Mouse (Mus musculus): ENCODE measurements around the gene Rnf144b. TPM values are rescaled to one million over a fixed set of nuclear protein-coding genes. Genes with fewer than 3 reads are reported as not detected.

The Rnf144b gene
- total RNA-seq, 2 experiments from 2014 or later = 19.1 to 21.0 TPM

- DNase-seq (ENCODE audit: low spot score in 2 of 2) = no peak
- intact Hi-C loops (cut with DNase I) = no loop called here
Measured at GRCm38 (mm10) chr13:47116000-47116399, 6.5 kb upstream of the Rnf144b start.

DNA sequence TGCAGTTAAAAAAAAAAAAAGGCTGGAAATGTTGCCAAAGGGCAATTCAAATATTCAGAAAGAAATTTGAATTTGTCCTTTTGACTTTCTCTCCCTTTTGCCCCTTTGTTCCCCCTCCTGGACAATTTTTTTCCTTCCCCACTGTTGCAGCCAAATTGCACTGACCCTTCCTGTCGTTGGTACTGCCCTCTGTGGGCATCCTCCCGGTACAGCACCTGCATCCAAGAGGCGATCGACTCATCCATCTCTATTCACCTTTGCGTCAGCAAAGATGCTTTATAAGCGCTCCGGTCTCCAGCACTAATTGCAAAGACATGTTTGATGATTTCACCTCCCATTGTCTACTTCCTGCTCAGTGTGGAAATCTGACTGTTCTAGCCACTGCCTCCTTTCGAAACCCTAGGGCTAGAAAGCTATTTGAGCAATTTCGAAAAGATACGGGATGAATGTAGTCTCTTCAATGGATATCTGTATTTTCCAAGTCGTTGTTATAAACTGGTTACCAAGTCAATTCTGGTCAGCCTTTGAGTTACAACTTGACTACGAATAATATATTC lies 1.0 kb upstream of the Rnf144b start:
- intact Hi-C loops (cut with DNase I) = no loop called here
- no peak for DNase-seq (ENCODE audit: low spot score in 2 of 2)

- DNase-seq (ENCODE audit: low spot score in 2 of 2) = no peak
- intact Hi-C loops (cut with DNase I) = no loop called here
Measured at GRCm38 (mm10) chr13:47124449-47124848, 2.0 kb downstream of the Rnf144b start.

GRCm38 (mm10) chr13:47124986-47125385 lies 2.5 kb downstream of the Rnf144b start:
- intact Hi-C loops (cut with DNase I) = no loop called here
- no peak for DNase-seq (ENCODE audit: low spot score in 2 of 2)

- intact Hi-C loops (cut with DNase I) = no loop called here
- DNase-seq (ENCODE audit: low spot score in 2 of 2) = no peak
Measured at GRCm38 (mm10) chr13:47125595-47125994, 3.1 kb downstream of the Rnf144b start.

- no peak for DNase-seq (ENCODE audit: low spot score in 2 of 2)
- intact Hi-C loops (cut with DNase I) = no loop called here
Measured at GRCm38 (mm10) chr13:47129090-47129489, 6.6 kb downstream of the Rnf144b start.

GRCm38 (mm10) chr13:47133058-47133457 lies 10.6 kb downstream of the Rnf144b start:
- intact Hi-C loops (cut with DNase I) = no loop called here
- no peak for DNase-seq (ENCODE audit: low spot score in 2 of 2)

GRCm38 (mm10) chr13:47134836-47135235 lies 12.4 kb downstream of the Rnf144b start:
- intact Hi-C loops (cut with DNase I) = no loop called here
- peak in 1 of 2 experiments; percentile 91 for DNase-seq (ENCODE audit: low spot score in 2 of 2)

GRCm38 (mm10) chr13:47135741-47136140 lies 13.3 kb downstream of the Rnf144b start:
- intact Hi-C loops (cut with DNase I) = no loop called here

GRCm38 (mm10) chr13:47142764-47143163 lies 20.3 kb downstream of the Rnf144b start:
- intact Hi-C loops (cut with DNase I) = no loop called here
- DNase-seq (ENCODE audit: low spot score in 2 of 2) = no peak

More at GRCm38 (mm10) chr13:47135741-47136140, 13.3 kb downstream of the Rnf144b start:
- DNase-seq (ENCODE audit: low spot score in 2 of 2) = no peak

DNA sequence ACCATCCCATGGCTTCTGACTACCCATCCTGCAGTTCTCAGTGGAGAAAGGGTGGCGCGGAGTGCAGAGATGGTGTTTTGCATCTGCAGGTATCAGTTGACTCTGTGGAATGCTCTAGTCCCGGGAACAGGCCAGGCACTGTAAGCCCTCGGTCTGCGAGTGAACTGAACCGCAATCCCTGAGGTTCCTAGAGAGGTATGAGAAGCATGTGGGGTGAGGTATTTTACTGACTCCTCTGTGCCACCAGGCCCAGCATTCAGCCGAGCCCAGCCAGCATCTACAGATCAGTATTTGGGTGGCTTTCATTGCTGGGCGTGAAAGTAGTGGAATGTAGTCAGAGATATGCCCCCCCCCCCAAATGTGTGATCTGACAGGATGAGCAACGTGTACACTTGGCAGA lies 23.5 kb downstream of the Rnf144b start:
- no peak for DNase-seq (ENCODE audit: low spot score in 2 of 2)

DNA sequence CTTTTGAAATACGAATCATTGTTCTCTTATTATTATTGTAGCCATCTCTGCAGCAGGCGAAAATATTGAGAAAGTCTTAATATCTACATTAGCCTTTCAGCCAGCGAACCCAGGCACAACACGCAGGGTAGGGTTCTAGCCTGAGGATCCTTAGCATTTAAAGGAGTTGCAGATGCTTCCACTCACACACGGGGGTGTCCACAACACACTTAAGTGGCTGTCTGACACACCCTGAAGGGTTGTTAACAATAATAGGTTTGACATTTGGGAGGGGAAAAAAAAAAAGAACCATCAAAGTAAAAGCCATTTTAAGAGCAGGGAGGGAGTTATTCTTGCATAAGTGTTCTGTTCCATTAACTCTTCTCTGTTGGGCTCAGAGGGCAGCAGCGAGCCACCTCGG lies 23.9 kb downstream of the Rnf144b start:
- intact Hi-C loops (cut with DNase I) = loop anchor here (5.0 kb wide), 1 partner anchor 39 kb away; the partner anchor contains the start of gene Dek
- peak in 1 of 2 experiments; percentile 50 for DNase-seq (ENCODE audit: low spot score in 2 of 2)

More for the DNA sequence above, 23.5 kb downstream of the Rnf144b start:
- intact Hi-C loops (cut with DNase I) = loop anchor here (5.0 kb wide), 1 partner anchor 39 kb away; the partner anchor contains the start of gene Dek

GRCm38 (mm10) chr13:47148573-47148972 lies 26.1 kb downstream of the Rnf144b start:
- peak; percentile 75 to 93 for DNase-seq (ENCODE audit: low spot score in 2 of 2)
- intact Hi-C loops (cut with DNase I) = loop anchor here (5.0 kb wide), 1 partner anchor 41 kb away; the partner anchor contains the start of gene Dek

DNA sequence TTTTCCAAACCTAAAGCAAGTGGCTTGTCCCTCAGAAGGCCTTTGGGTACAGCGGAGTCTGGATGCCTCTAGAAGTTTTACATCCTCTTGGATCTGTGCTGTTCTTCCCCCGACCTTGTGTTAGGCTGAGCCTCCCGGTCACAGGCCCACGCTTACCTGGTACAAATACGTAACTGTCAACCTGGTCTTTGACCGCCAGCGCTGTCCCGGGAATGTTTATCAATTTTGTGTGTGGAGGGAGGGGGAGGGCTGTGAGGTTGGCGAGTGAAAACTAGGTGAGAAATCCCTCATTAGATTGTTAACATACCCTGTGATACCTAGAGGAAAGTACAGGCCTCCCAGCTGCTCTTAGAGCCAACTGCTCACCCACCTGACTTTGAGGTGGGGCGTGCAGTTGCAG lies 27.5 kb downstream of the Rnf144b start:
- intact Hi-C loops (cut with DNase I) = loop anchor here (5.0 kb wide), 2 partner anchors 43 to 92 kb away; partner anchors contain the start of gene Dek
- DNase-seq (ENCODE audit: low spot score in 2 of 2) = no peak

DNA sequence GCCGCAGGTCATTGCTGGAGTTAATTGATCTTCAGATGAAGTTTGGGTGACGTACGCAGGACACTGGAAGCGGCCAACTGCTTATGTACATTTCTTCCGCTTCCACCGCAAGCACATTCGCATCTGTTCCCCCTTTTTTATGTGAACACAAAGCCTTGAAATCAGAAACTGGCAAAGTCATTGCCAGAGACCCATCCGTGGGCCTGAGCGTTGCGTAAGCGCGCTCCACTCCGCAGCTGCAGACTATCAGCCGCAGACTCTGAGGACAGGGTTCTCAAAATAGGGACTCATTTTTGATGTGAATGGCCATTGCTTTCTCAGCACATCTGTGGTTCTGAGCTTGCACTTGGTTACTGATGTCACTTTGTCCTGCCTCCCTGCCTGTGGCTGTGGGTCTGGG lies 28.6 kb downstream of the Rnf144b start:
- peak in 1 of 2 experiments; percentile 71 for DNase-seq (ENCODE audit: low spot score in 2 of 2)
- intact Hi-C loops (cut with DNase I) = loop anchor here (5.0 kb wide), 1 partner anchor 91 kb away; no protein-coding TSS in a partner anchor

GRCm38 (mm10) chr13:47152390-47152789 lies 29.9 kb downstream of the Rnf144b start:
- intact Hi-C loops (cut with DNase I) = loop anchor here (1.0 to 5.0 kb wide), 2 partner anchors 90 to 136 kb away; no protein-coding TSS in a partner anchor
- peak; percentile 39 to 77 for DNase-seq (ENCODE audit: low spot score in 2 of 2)

DNA sequence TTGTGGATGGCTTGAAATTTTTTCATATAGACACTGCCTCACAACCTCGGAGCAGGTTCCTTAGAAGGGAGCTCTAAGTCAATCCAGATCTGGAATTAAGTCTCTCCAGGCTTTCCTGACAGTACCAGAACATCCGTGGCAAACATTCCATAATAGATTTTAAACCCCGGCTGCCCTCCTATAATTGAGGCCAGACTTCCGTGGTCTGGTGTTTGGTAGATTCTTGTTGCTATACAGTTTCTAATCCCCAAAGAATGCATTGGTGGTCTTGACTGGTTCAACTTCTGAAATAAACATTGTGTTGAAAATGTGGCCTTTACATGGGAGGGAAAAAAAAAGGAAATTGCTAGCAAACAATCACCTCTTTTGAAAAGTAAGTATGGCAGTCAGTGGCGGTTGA lies 30.8 kb downstream of the Rnf144b start:
- intact Hi-C loops (cut with DNase I) = loop anchor here (5.0 kb wide), 1 partner anchor 89 kb away; no protein-coding TSS in a partner anchor
- no peak for DNase-seq (ENCODE audit: low spot score in 2 of 2)

GRCm38 (mm10) chr13:47154866-47155265 lies 32.4 kb downstream of the Rnf144b start:
- DNase-seq (ENCODE audit: low spot score in 2 of 2) = no peak
- intact Hi-C loops (cut with DNase I) = loop anchor here (5.0 kb wide), 1 partner anchor 87 kb away; no protein-coding TSS in a partner anchor

- DNase-seq (ENCODE audit: low spot score in 2 of 2) = no peak
- intact Hi-C loops (cut with DNase I) = no loop called here
Measured at GRCm38 (mm10) chr13:47156841-47157240, 34.4 kb downstream of the Rnf144b start.

- intact Hi-C loops (cut with DNase I) = no loop called here
- no peak for DNase-seq (ENCODE audit: low spot score in 2 of 2)
Measured at GRCm38 (mm10) chr13:47162001-47162400, 39.5 kb downstream of the Rnf144b start.

- intact Hi-C loops (cut with DNase I) = no loop called here
- DNase-seq (ENCODE audit: low spot score in 2 of 2) = no peak
Measured at GRCm38 (mm10) chr13:47164732-47165131, 42.3 kb downstream of the Rnf144b start.

Measured in left cerebral cortex, postnatal 25 days (tissue).